Mouse (Mus musculus) cerebellum, postnatal 25 days (tissue): ENCODE data around the gene Add2.

Source experiments
- DNase-seq, 2 experiments: peaks; one replicate each; pipeline ENCODE4 v3.0.0; 2021; ENCODE audit warnings: mixed read lengths in 2 of 2

Add2 gene

DNA sequence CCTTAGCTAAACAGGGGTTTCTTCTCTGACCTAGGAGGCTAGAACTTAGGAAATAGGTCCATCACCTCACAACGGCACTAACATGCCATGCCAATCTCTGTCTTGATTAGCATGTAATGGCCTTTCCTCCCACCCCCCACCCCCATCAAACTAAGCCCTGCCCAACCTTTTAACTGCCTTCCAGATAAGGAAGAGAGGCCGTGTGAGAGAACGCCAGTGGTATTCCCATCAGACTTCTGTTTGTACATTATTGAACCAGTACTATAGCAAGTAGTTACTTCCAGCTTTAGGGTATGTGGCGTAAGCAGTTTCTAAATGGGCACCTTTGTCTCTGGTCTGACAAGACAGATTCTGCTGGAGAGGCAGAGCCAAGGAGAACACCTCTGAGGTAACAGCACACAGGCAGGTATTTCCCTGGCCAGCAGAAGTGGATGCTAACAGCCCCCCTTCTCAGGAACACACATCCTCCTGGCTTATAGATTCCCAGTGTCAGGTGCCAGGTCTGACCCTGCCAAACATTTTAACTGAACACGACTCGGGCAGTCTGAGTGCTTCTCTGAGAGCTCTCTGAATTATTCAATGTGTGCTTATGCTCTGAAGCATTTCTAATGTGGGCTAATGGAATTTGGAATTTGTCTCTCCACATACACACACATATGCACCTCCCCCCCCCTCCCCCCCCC, 22.2 kb downstream of the Add2 start:
- DNase-seq, result no peak

DNA sequence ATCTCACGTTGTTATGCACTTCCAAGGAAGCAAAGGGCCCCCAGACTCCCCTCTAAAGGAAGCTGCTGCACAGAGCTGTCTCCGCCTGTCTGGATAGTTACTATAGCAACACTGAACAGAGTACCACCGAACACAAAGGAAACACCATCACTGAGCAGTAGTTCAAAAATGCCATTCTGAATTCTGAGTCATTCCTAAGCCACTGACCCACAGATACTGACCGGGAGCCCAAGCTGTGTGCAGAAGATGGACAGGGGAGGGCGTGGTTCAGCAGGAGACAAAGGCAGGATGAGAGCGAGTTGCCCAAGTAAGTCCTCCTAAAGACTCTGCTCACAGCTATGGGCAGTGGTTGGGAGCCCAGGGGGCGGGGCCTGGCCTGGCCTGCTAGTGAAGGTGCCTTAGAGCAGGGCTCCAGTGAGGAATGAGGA, 23.6 kb downstream of the Add2 start:
- DNase-seq, result peak; percentile 40 to 55

DNA sequence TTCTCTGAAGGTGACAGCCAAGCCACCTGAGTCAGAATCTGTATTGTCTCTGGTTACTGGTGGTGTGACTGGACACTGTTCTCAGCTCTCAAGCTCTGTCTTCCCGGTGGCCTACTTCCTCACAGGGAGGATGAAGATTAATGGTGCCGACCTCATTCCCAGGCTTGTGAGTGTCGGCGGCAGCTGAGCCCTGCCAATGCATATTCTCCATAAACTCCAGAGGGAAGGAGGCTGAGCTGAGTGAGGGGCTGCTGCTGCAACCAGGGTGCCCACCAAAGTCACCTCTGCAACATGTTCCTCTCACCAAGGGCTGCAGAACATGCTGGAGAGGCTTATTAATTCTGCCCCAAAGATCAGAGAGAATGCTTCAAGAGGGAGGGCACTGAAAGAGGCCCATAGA, 24.1 kb downstream of the Add2 start:
- DNase-seq, result no peak

DNA sequence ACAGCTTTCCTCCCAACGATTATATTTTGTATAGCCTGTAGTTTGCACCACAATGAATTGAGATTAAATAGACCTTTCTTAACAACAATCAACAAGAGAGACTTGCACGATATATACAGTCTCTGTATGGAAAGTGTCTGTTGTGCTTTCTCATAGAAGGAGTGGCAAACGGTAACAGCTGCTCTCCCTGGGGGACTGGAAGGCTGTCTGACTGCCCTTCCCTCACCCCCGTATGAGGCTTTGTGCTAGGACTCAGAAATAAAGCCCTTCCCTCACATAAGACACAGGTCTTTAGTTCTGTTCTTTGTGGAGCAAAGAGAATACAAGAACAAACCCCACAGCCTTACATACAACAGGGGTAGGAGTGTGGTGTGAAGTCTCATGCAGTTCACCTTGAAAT, 24.6 kb downstream of the Add2 start:
- DNase-seq, result no peak

GRCm38 (mm10) chr6:86053594-86053993, 25.1 kb downstream of the Add2 start:
- no peak for DNase-seq

DNA sequence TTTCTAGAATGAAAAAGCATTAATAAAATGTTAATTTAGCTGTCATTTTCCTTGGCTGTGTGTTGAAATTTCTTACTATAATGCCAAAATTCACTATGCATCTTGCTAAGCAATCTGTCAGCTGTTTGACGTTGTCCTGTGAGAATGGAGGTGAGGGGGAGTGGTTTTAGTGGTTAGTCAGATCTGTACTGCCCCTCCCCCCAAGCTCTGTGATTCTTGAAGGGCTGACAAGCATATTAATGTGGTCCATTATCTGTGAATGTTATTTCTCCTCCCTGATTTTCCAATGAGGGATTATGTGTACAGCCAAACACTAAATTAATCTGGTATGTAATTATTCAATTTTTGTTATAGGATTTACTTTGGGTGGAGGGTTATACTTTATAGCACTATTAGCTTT, 30.0 kb downstream of the Add2 start:
- DNase-seq, result no peak

DNA sequence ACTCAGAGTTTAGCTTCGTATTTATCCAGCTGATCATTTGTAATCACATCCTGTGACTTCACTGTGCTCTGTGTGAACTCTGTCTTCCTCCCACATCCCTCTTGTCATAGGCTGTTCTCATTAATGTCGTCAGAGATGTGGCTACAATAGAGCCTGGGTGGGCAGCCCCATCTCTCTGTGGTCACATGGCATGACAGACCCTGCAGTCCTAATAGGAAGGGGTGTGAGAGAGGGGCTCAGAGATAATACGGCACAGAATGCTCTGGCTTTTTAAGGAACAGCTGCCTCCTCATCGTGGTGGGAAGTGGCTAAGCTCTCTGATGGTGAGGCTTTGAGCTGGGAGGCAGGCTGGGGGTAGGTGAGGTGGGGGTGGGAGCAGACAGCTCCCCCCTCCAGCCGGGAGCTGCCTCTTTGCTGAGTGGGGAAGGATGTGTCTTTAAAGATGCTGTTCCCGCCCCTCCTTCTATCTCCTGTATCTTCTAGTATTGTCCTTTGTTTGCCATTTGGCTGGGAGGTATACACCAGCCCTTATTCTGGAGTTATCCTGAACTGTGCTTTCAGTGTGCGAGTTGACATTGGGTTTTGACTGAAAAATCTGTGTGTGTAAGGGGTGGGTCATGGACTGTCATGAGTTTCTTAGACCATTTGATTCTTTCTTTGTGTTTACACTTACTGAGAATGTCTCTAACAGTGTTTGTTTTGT, 30.8 kb downstream of the Add2 start:
- no peak for DNase-seq

GRCm38 (mm10) chr6:86060170-86060569, 31.7 kb downstream of the Add2 start:
- DNase-seq, result no peak

- no peak for DNase-seq
Measured at GRCm38 (mm10) chr6:86062226-86062625, 33.7 kb downstream of the Add2 start.

DNA sequence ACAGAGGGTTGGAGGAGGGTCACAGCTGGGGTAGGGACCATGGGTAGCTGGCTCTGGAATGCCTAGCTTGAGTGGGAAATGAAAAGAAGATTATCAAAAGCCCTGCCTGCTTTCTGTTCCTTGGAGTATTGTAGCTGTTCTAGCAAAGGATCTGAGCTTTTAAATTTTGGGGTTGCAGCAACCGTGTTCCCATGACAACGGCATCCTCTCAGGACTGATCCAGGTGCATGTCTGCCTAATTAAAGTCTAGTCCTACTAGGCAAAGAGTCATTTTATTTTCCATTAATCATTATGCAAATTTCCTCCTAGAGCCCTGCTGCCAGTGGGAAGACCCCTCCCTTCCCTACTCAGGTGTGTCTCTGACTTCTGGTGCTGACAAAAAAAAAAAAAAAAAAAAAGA, 34.2 kb downstream of the Add2 start:
- no peak for DNase-seq

DNA sequence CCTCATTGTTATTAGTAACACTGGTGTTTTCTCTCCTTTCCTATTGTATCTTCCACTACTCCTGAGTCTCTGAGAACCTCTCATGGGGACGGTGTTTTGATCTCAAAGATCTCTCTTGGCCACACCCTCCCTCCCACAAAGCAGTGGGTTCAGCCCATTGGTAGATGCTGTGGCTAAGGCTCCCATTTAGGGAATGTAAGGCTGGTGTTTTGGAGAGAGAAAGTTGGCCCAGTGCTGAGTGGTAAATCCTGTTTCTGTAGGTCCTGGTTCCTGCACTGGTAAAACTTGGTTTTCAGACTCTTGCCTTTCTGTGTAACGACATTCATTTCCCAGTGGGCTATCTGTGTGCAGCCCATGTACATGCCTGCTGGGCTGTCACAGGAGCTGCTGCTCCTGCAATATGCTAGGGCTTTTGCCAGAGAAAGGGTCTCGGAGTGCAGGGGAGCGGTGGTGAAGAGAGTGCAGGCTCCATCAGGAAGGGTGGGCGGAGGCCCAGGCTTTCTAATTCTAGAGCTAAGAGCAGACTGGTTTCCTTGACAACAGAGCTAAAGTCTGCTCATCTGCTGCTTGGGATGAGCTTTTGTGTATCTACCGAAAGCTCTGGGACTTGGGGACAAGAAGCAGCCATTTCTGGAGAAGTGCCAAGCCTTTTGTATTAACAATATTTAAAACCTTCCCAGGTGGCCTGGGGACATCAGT, 36.0 kb downstream of the Add2 start:
- DNase-seq, result no peak

DNA sequence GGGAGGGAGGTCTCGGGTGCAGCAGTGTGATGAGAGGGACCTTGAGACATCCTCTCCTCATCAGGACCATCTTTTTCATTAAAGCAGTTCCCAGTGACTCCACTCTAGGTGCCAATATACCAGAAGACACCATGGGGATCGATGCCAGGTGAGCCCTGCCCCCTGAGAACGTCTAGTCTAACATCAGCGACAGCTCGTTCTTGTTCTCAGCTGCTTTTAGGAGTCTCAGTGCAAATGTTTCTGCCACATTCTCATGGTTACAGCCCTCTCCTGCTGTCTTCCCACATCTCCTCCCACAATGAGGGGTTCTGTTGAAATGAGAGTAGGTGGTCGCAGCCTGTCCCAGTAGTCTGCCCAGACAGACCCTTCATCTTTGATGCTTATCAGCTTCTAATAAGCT, 38.2 kb downstream of the Add2 start:
- no peak for DNase-seq

GRCm38 (mm10) chr6:86067145-86067544, 38.7 kb downstream of the Add2 start:
- no peak for DNase-seq

DNA sequence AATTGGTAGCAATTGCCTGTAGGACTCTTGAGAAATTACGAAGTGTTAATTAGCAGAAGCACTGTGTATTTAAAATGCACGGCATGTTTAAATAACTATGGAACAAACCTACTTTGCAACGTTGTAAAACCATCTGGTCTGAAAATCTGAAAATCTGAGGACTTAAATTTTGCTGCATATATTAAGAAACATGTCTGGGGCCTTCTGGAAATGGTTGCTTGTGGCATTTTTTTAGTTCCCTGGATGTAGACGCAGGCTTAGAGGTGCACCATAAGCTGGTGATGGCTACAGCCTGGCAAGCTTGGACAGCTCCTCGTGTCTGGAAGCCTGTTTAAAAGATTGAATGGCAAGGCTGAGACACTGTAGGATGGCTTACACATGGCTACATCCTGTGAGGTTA, 40.5 kb downstream of the Add2 start:
- DNase-seq, result no peak

GRCm38 (mm10) chr6:86069856-86070255, 41.4 kb downstream of the Add2 start:
- no peak for DNase-seq

DNA sequence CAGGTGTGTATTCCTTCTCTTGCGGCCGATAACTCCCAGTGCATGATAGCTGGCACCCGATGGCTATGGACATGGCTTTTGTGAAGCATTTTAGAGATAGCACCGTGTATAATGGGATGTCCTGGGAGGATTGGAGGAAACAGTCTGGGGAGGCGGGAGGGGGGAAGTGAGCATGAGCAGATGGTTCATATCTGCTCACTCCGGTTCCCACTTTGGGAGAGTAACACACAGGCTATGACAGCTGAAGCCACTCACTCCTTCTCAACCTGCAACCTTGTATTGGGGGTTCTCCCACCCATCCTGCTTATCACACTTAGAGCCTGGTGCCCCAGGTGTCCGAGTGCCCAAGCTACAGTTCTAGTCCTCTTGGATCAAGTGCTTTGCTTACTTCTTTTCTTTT, 41.8 kb downstream of the Add2 start:
- peak in 1 of 2 experiments; percentile 47 for DNase-seq

DNA sequence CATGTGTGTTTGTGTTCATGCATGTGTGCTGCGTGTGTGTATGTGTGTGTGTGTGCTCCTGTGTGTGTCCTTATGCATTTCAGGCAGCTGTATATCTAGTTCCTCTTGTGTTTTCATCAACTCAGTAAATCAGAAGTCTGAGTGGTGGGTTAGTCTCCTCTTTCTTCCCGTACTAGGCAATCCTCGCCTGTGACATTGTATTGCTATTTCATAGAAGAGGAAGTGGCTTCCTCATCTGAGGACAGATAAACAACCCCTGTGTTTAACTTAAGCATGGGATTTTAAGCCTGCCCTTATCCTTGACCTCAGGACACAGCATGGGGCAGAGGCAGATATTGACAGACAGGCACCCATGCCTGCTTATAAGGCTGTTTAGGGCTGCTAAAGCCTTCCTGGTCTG, 45.4 kb downstream of the Add2 start:
- DNase-seq, result no peak

DNA sequence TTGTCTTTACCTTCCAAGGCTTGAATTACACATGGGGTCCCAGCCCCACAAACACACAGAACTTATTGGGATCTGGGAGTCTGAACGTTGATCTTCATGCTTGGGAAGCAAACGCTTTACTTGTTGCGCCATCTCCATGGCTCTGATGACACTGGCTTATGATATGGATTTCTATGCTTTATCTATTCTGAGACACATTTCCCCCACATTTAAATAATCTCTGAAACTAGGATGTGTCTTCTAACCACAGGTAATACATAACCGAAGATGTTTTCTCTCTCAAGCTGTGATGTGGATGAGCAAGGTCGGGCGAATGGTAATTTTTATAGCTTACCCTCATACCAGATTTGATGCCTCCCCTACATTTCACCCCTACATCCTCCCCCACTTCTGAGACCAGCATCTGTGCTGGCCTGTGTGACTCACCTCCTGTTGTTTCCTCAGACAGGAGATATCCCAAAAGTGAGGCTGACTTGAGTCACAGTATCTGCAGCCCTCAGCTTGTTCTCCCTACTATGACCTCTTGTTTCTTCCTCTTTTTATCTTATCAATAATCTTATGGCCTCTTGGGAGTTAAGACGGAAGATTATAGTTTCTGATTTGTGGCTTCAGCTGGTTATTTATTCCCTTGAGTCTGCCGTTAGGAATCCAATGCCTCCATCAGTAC, 46.2 kb downstream of the Add2 start:
- DNase-seq, result no peak

GRCm38 (mm10) chr6:86076525-86076924, 48.0 kb downstream of the Add2 start:
- DNase-seq, result no peak

GRCm38 (mm10) chr6:86077880-86078279, 49.4 kb downstream of the Add2 start:
- no peak for DNase-seq

GRCm38 (mm10) chr6:86078361-86079010, 50.0 kb downstream of the Add2 start:
- DNase-seq, result no peak

- no peak for DNase-seq
Measured at GRCm38 (mm10) chr6:86079323-86079722, 50.8 kb downstream of the Add2 start.

- peak; percentile 84 to 90 for DNase-seq
Measured at GRCm38 (mm10) chr6:86085518-86085917, 57.0 kb downstream of the Add2 start.
